In genomic region chrX:53716323-53717182, GRCm38 (mm10) we compare ENCODE assay signal across 9 mouse cellular contexts. TPM values are rescaled to one million over a fixed set of nuclear protein-coding genes. Genes with fewer than 3 reads are reported as not detected.
DNase-seq lines count a peak whose midpoint lies in the region; ATAC-seq and TF ChIP-seq lines count a peak whose summit lies in the region.
"Had no signal": no experiment of that assay in that cellular context is flagged by ENCODE, and none has a peak within 500 bp of the region (broad histone marks: within the 10 kb centered on the region; RNA-seq: fewer than 3 reads in every experiment).

No protein-coding gene starts in this region.

- DNase-seq in ovary, adult 18-20 months (ENCODE audit: low spot score), result peak; percentile 4
- no peak for DNase-seq in ovary, postnatal 14 days (ENCODE audit: low spot score)
- DNase-seq in forebrain, embryonic 11.5 days (ENCODE audit: low spot score), result peak; percentile 65
- peak; percentile 19 for DNase-seq in heart, postnatal 0 days (ENCODE audit: low spot score)
- DNase-seq in kidney, postnatal 14 days, result peak; percentile 31
- peak; percentile 34 for DNase-seq in liver, embryonic 11.5 days (ENCODE audit: low spot score)
- no peak for DNase-seq in thymus, postnatal 0 days (ENCODE audit: low spot score)

- no peaks in the 10 kb centered on the region for H3K9me3 ChIP-seq in forebrain, embryonic 11.5 days (ENCODE audit: control insufficient read depth, low read length)
- no peaks in the 10 kb centered on the region for H3K9me3 ChIP-seq in heart, postnatal 0 days (replicated peaks; ENCODE audit: control insufficient read depth, low read length)
- no peaks in the 10 kb centered on the region for H3K9me3 ChIP-seq in liver, embryonic 11.5 days (ENCODE audit: control insufficient read depth, low read length)
- no peaks in the 10 kb centered on the region for H3K9me3 ChIP-seq in neural tube, embryonic 12.5 days

- 24% methylated on average over 46 of the region's 49 CpGs for WGBS in forebrain, embryonic 11.5 days
- 27% methylated on average over 32 of the region's 49 CpGs for WGBS in heart, postnatal 0 days
- 21% methylated on average over 49 of the region's 49 CpGs for WGBS in liver, embryonic 11.5 days
- 17% methylated on average over 49 of the region's 49 CpGs for WGBS in neural tube, embryonic 12.5 days

- ATAC-seq in forebrain, embryonic 11.5 days (replicated peaks; ENCODE audit: low FRiP score), result peak; percentile 82
- peak; percentile 82 for ATAC-seq in heart, postnatal 0 days (ENCODE audit: insufficient read depth, low read depth)
- ATAC-seq in liver, embryonic 11.5 days (replicated peaks; ENCODE audit: low FRiP score), result no peak
- peak; percentile 87 for ATAC-seq in neural tube, embryonic 12.5 days (ENCODE audit: low FRiP score, low read depth)

- H3K4me1 ChIP-seq in forebrain, embryonic 11.5 days (replicated peaks; ENCODE audit: control insufficient read depth, insufficient read depth, low read length), result no peaks in the 10 kb centered on the region
- H3K4me1 ChIP-seq in heart, postnatal 0 days (ENCODE audit: control insufficient read depth, insufficient read depth), result no peaks in the 10 kb centered on the region
- H3K4me1 ChIP-seq in liver, embryonic 11.5 days (replicated peaks; ENCODE audit: control insufficient read depth, insufficient read depth, low read length), result no peaks in the 10 kb centered on the region
- H3K4me1 ChIP-seq in neural tube, embryonic 12.5 days, result no peaks in the 10 kb centered on the region

- H3K4me2 ChIP-seq in forebrain, embryonic 11.5 days (ENCODE audit: low read depth, low read length, severe bottlenecking), result peak overlapping the region; percentile 45
- peak overlapping the region; percentile 55 for H3K4me2 ChIP-seq in heart, postnatal 0 days (ENCODE audit: low read depth, low read length)
- H3K4me2 ChIP-seq in liver, embryonic 11.5 days, result peak overlapping the region; percentile 46
- H3K4me2 ChIP-seq in neural tube, embryonic 12.5 days (replicated peaks), result peak overlapping the region; percentile 58

- no peak for TF ChIP-seq CTCF in heart, postnatal 0 days (IDR thresholded peaks at IDR 0.05; ENCODE audit: low read depth)

- peak overlapping the region; percentile 21; the same call in 1 of the 2 replicates for H3K4me3 ChIP-seq in forebrain, embryonic 11.5 days (ENCODE audit: low read depth, low read length)
- H3K4me3 ChIP-seq in heart, postnatal 0 days (ENCODE audit: low read depth, low read length), result peak overlapping the region; percentile 28
- no peak overlapping the region for H3K4me3 ChIP-seq in liver, embryonic 11.5 days (ENCODE audit: low read depth, low read length)
- H3K4me3 ChIP-seq in neural tube, embryonic 12.5 days, result peak overlapping the region; percentile 23

- H3K9ac ChIP-seq in forebrain, embryonic 11.5 days (ENCODE audit: low read length), result peak overlapping the region; percentile 45; the same call in 1 of the 2 replicates
- H3K9ac ChIP-seq in heart, postnatal 0 days (replicated peaks; ENCODE audit: low read depth, low read length), result no peak overlapping the region; the same call in 1 of the 2 replicates
- H3K9ac ChIP-seq in liver, embryonic 11.5 days (ENCODE audit: low read depth, low read length), result no peak overlapping the region
- H3K9ac ChIP-seq in neural tube, embryonic 12.5 days, result 0 out of 2 replicates have a peak overlapping the region, but pooled peaks have one; percentile 51

- no peaks in the 10 kb centered on the region for H3K27me3 ChIP-seq in forebrain, embryonic 11.5 days (ENCODE audit: control insufficient read depth, insufficient read depth, low read length)
- no peaks in the 10 kb centered on the region for H3K27me3 ChIP-seq in heart, postnatal 0 days (ENCODE audit: control insufficient read depth, insufficient read depth, low read length)
- no peaks in the 10 kb centered on the region for H3K27me3 ChIP-seq in liver, embryonic 11.5 days (replicated peaks; ENCODE audit: control insufficient read depth, insufficient read depth, low read length)
- H3K27me3 ChIP-seq in neural tube, embryonic 12.5 days (replicated peaks), result no peaks in the 10 kb centered on the region

- no peak for TF ChIP-seq EP300 in heart, postnatal 0 days (IDR thresholded peaks at IDR 0.05; ENCODE audit: low read depth)

- H3K36me3 ChIP-seq in forebrain, embryonic 11.5 days (ENCODE audit: control insufficient read depth, insufficient read depth, low read length), result no peaks in the 10 kb centered on the region
- H3K36me3 ChIP-seq in heart, postnatal 0 days (replicated peaks; ENCODE audit: control insufficient read depth, insufficient read depth, low read length), result no peaks in the 10 kb centered on the region
- H3K36me3 ChIP-seq in liver, embryonic 11.5 days (ENCODE audit: control insufficient read depth, insufficient read depth, low read length), result no peaks in the 10 kb centered on the region
- no peaks in the 10 kb centered on the region for H3K36me3 ChIP-seq in neural tube, embryonic 12.5 days

- H3K27ac ChIP-seq in forebrain, embryonic 11.5 days (ENCODE audit: low read depth, low read length), result no peak overlapping the region
- H3K27ac ChIP-seq in heart, postnatal 0 days (ENCODE audit: low read depth), result no peak overlapping the region
- H3K27ac ChIP-seq in liver, embryonic 11.5 days (ENCODE audit: low read depth, low read length), result no peak overlapping the region
- H3K27ac ChIP-seq in neural tube, embryonic 12.5 days, result no peak overlapping the region

RNA-seq across cellular contexts. Expression of gene 4930502E18Rik, which starts 8.1 kb away (rescaled TPM):
- polyA plus RNA-seq in forebrain, embryonic 11.5 days (2014; fragmentation: Nextera tagmentation; extraction: Ambion mirVana), result 0.35 TPM in 1 of 2 replicates, not detected in the other
- total RNA-seq in heart, postnatal 0 days (2014; rRNA removed; ENCODE audit: low replicate concordance), result not detected in 2 replicates
- 0.11 and 0.34 TPM in 2 replicates for polyA plus RNA-seq in heart, postnatal 0 days (2015; fragmentation: Nextera tagmentation; extraction: Ambion mirVana)
- 0.19 and 0.21 TPM in 2 replicates for polyA plus RNA-seq in liver, embryonic 11.5 days (2014; fragmentation: Nextera tagmentation; extraction: Ambion mirVana)
- polyA plus RNA-seq in neural tube, embryonic 12.5 days (2016; fragmentation: Nextera tagmentation; extraction: Ambion mirVana), result 0.18 and 0.35 TPM in 2 replicates
- polyA plus RNA-seq in thymus, postnatal 0 days (2015; fragmentation: Nextera tagmentation; extraction: Ambion mirVana), result not detected in 2 replicates

RNA-seq across cellular contexts. Expression of gene 1700013H16Rik, which starts 41.1 kb away (rescaled TPM):
- not detected in 2 replicates for polyA plus RNA-seq in forebrain, embryonic 11.5 days (2014; fragmentation: Nextera tagmentation; extraction: Ambion mirVana)
- not detected in 2 replicates for total RNA-seq in heart, postnatal 0 days (2014; rRNA removed; ENCODE audit: low replicate concordance)
- not detected in 2 replicates for polyA plus RNA-seq in heart, postnatal 0 days (2015; fragmentation: Nextera tagmentation; extraction: Ambion mirVana)
- polyA plus RNA-seq in liver, embryonic 11.5 days (2014; fragmentation: Nextera tagmentation; extraction: Ambion mirVana), result not detected in 2 replicates
- polyA plus RNA-seq in neural tube, embryonic 12.5 days (2016; fragmentation: Nextera tagmentation; extraction: Ambion mirVana), result 0.15 TPM in 1 of 2 replicates, not detected in the other
- polyA plus RNA-seq in thymus, postnatal 0 days (2015; fragmentation: Nextera tagmentation; extraction: Ambion mirVana), result not detected in 2 replicates
- total RNA-seq: left cerebral cortex, postnatal 10 days had no signal

RNA-seq across cellular contexts. Expression of gene Rtl8b, which starts 46.3 kb away (rescaled TPM):
- 66.1 and 72.2 TPM in 2 replicates for polyA plus RNA-seq in forebrain, embryonic 11.5 days (2014; fragmentation: Nextera tagmentation; extraction: Ambion mirVana)
- total RNA-seq in heart, postnatal 0 days (2014; rRNA removed; ENCODE audit: low replicate concordance), result 191 and 261 TPM in 2 replicates
- polyA plus RNA-seq in heart, postnatal 0 days (2015; fragmentation: Nextera tagmentation; extraction: Ambion mirVana), result 97.1 and 102 TPM in 2 replicates
- 19.9 and 20.0 TPM in 2 replicates for polyA plus RNA-seq in liver, embryonic 11.5 days (2014; fragmentation: Nextera tagmentation; extraction: Ambion mirVana)
- polyA plus RNA-seq in neural tube, embryonic 12.5 days (2016; fragmentation: Nextera tagmentation; extraction: Ambion mirVana), result 114 and 123 TPM in 2 replicates
- 39.8 and 41.2 TPM in 2 replicates for polyA plus RNA-seq in thymus, postnatal 0 days (2015; fragmentation: Nextera tagmentation; extraction: Ambion mirVana)

RNA-seq across cellular contexts. Expression of gene Zfp36l3, which starts 59.6 kb away (rescaled TPM):
- polyA plus RNA-seq in forebrain, embryonic 11.5 days (2014; fragmentation: Nextera tagmentation; extraction: Ambion mirVana), result not detected in 2 replicates
- not detected in 2 replicates for total RNA-seq in heart, postnatal 0 days (2014; rRNA removed; ENCODE audit: low replicate concordance)
- not detected in 2 replicates for polyA plus RNA-seq in heart, postnatal 0 days (2015; fragmentation: Nextera tagmentation; extraction: Ambion mirVana)
- not detected in 2 replicates for polyA plus RNA-seq in liver, embryonic 11.5 days (2014; fragmentation: Nextera tagmentation; extraction: Ambion mirVana)
- polyA plus RNA-seq in neural tube, embryonic 12.5 days (2016; fragmentation: Nextera tagmentation; extraction: Ambion mirVana), result not detected in 2 replicates
- not detected in 2 replicates for polyA plus RNA-seq in thymus, postnatal 0 days (2015; fragmentation: Nextera tagmentation; extraction: Ambion mirVana)
- total RNA-seq: left cerebral cortex, postnatal 10 days had no signal

Comparison
In these comparisons a context has a peak if more than half of its experiments do, and no peak if none do; other contexts are left out.
1. DNase-seq: peak in ovary, adult 18-20 months (single experiment), forebrain, embryonic 11.5 days (single experiment), heart, postnatal 0 days (single experiment), kidney, postnatal 14 days (single experiment) and liver, embryonic 11.5 days (single experiment); none in ovary, postnatal 14 days (single experiment) and thymus, postnatal 0 days (single experiment).
2. H3K9ac ChIP-seq: peak in forebrain, embryonic 11.5 days (single experiment) and neural tube, embryonic 12.5 days (single experiment); none in heart, postnatal 0 days (single experiment) and liver, embryonic 11.5 days (single experiment).
3. Peak in every context shown above with its lines, with median percentiles within 50 percentile points of each other: H3K4me2 ChIP-seq.